Mouse (Mus musculus) embryonic facial prominence, embryonic 11.5 days (tissue): ENCODE results near the gene Nxnl1. TPM values are rescaled to one million over a fixed set of nuclear protein-coding genes. Genes with fewer than 3 reads are reported as not detected.

ENCODE experiments used
- ATAC-seq: fragments of 200-750 bp; cut with Nextera tagmentation; replicated peaks from 2 replicates; pipeline ENCODE4 v1.8.0; 2017; ENCODE audit warnings: low read depth; ENCODE audit not compliant: insufficient number of reproducible peaks, low FRiP score, low TSS enrichment
- DNase-seq: peaks from one replicate; pipeline ENCODE4 v3.0.0-alpha.2; 2015; ENCODE audit warnings: low spot score
- H3K27ac ChIP-seq: fragments of 300-500 bp; sonication (generic); replicated peaks from 2 replicates; pipeline ENCODE4 v1.5.1; 2014; ENCODE audit warnings: mild to moderate bottlenecking, low read depth, low read length, control low read depth
- H3K27me3 ChIP-seq: fragments of 300-500 bp; sonication (generic); 2 replicates; pipeline ENCODE4 v1.6.1; 2014; ENCODE audit warnings: mild to moderate bottlenecking, low read length, moderate library complexity, mixed read lengths; ENCODE audit not compliant: control insufficient read depth, insufficient read depth
- H3K36me3 ChIP-seq: fragments of 300-500 bp; sonication (generic); replicated peaks from 2 replicates; pipeline ENCODE4 v1.6.1; 2014; ENCODE audit warnings: low read depth, mild to moderate bottlenecking, low read length, moderate library complexity, mixed read lengths; ENCODE audit not compliant: control insufficient read depth, insufficient read depth
- H3K4me1 ChIP-seq: fragments of 300-500 bp; sonication (generic); 2 replicates; pipeline ENCODE4 v1.6.1; 2014; ENCODE audit warnings: low read length, mixed read lengths; ENCODE audit not compliant: control insufficient read depth, insufficient read depth
- H3K4me2 ChIP-seq: fragments of 300-500 bp; sonication (generic); 2 replicates; pipeline ENCODE4 v1.6.1; 2014; ENCODE audit warnings: low read depth, mild to moderate bottlenecking, control low read depth, low read length, moderate library complexity
- H3K4me3 ChIP-seq: fragments of 300-500 bp; sonication (generic); 2 replicates; pipeline ENCODE4 v1.5.1; 2014; ENCODE audit warnings: low read depth, low read length, control low read depth
- H3K9ac ChIP-seq: fragments of 300-500 bp; sonication (generic); replicated peaks from 2 replicates; pipeline ENCODE4 v1.6.1; 2014; ENCODE audit warnings: mild to moderate bottlenecking, control low read depth, low read length
- H3K9me3 ChIP-seq: fragments of 300-500 bp; sonication (generic); replicated peaks from 2 replicates; pipeline ENCODE4 v1.6.1; 2016; ENCODE audit warnings: mild to moderate bottlenecking, low read length, inconsistent platforms, mixed read lengths; ENCODE audit not compliant: control insufficient read depth
- WGBS: fragments of 180-500 bp; shearing (Covaris S2); extraction: QIAGEN DNeasy Blood & Tissue Kit; methylation state at CpG from one replicate; pipeline ENCODE4 v1.1.7; 2014; 5-methylcytosine and 5-hydroxymethylcytosine counted together
- polyA plus RNA-seq: library from polyadenylated mRNA; unstranded; fragments of >200 nt; fragmentation: Nextera tagmentation; extraction: Ambion mirVana; gene quantifications from 2 replicates; pipeline ENCODE4 v1.2.1, GENCODE M21; 2014

Nxnl1 gene
- polyA plus RNA-seq, 1 experiment from 2014 or later: not detected

- no peak overlapping the region for H3K9ac ChIP-seq
- no peak for ATAC-seq
- H3K4me3 ChIP-seq: no peak overlapping the region
- H3K9me3 ChIP-seq: no peaks in the 10 kb centered on the region
- H3K27ac ChIP-seq: no peak overlapping the region
- H3K4me1 ChIP-seq: no peaks in the 10 kb centered on the region
- H3K36me3 ChIP-seq: no peaks in the 10 kb centered on the region; the same call in none of the 2 replicates
- 78% methylated on average over 1 of the region's 1 CpGs for WGBS
- DNase-seq: no peak
- no peaks in the 10 kb centered on the region for H3K27me3 ChIP-seq
- no peak overlapping the region for H3K4me2 ChIP-seq
These were observed 12.6 kb upstream of the Nxnl1 start for GRCm38 (mm10) chr8:71579009-71579408.

GRCm38 (mm10) chr8:71577856-71578387 lies 11.5 kb upstream of the Nxnl1 start:
- H3K4me1 ChIP-seq: no peaks in the 10 kb centered on the region
- no peak overlapping the region for H3K4me2 ChIP-seq
- no peak overlapping the region for H3K9ac ChIP-seq
- DNase-seq (no peak), ATAC-seq (no peak)
- 70% methylated on average over 4 of the region's 4 CpGs for WGBS
- H3K27me3 ChIP-seq: no peaks in the 10 kb centered on the region
- H3K9me3 ChIP-seq: no peaks in the 10 kb centered on the region
- no peaks in the 10 kb centered on the region; the same call in none of the 2 replicates for H3K36me3 ChIP-seq
- H3K4me3 ChIP-seq: no peak overlapping the region
- no peak overlapping the region for H3K27ac ChIP-seq

GRCm38 (mm10) chr8:71575020-71575419 lies 8.6 kb upstream of the Nxnl1 start:
- Histone ChIP-seq H3K4me2 (no peak overlapping the region), H3K4me1 (no peaks in the 10 kb centered on the region; the same call in 1 of the 2 replicates), H3K27ac (no peak overlapping the region), H3K27me3 (no peaks in the 10 kb centered on the region), H3K9me3 (no peaks in the 10 kb centered on the region), H3K36me3 (no peaks in the 10 kb centered on the region; the same call in 1 of the 2 replicates), H3K4me3 (no peak overlapping the region), H3K9ac (no peak overlapping the region)
- DNase-seq (no peak), ATAC-seq (no peak)
- 38% methylated on average over 1 of the region's 1 CpGs for WGBS

GRCm38 (mm10) chr8:71574426-71574825 lies 8.0 kb upstream of the Nxnl1 start:
- Histone ChIP-seq H3K4me1 (no peaks in the 10 kb centered on the region; the same call in 1 of the 2 replicates), H3K27me3 (no peaks in the 10 kb centered on the region), H3K36me3 (no peaks in the 10 kb centered on the region), H3K4me3 (no peak overlapping the region), H3K9me3 (no peaks in the 10 kb centered on the region), H3K9ac (no peak overlapping the region), H3K27ac (no peak overlapping the region), H3K4me2 (no peak overlapping the region)
- WGBS: 82% methylated on average over 7 of the region's 7 CpGs
- DNase-seq: no peak
- no peak for ATAC-seq

GRCm38 (mm10) chr8:71572847-71573633 lies 6.6 kb upstream of the Nxnl1 start:
- ATAC-seq (no peak), DNase-seq (no peak)
- Histone ChIP-seq H3K27me3 (peaks cover 5% of the 10 kb centered on the region), H3K9me3 (no peaks in the 10 kb centered on the region), H3K4me2 (no peak overlapping the region), H3K36me3 (no peaks in the 10 kb centered on the region), H3K4me1 (no peaks in the 10 kb centered on the region; the same call in 1 of the 2 replicates), H3K9ac (no peak overlapping the region), H3K4me3 (no peak overlapping the region), H3K27ac (no peak overlapping the region)
- WGBS: 75% methylated on average over 9 of the region's 9 CpGs

- H3K4me3 ChIP-seq: no peak overlapping the region
- no peak for ATAC-seq
These were observed 5.7 kb upstream of the Nxnl1 start for GRCm38 (mm10) chr8:71572077-71572476.

GRCm38 (mm10) chr8:71570291-71570954 lies 4.0 kb upstream of the Nxnl1 start:
- Histone ChIP-seq H3K27ac (no peak overlapping the region; the same call in 1 of the 2 replicates), H3K9ac (peak overlapping the region; percentile 65), H3K36me3 (no peaks in the 10 kb centered on the region), H3K4me1 (no peaks in the 10 kb centered on the region; the same call in 1 of the 2 replicates), H3K27me3 (peaks cover 5% of the 10 kb centered on the region), H3K9me3 (no peaks in the 10 kb centered on the region), H3K4me3 (peak overlapping the region; percentile 59), H3K4me2 (peak overlapping the region; percentile 90)
- ATAC-seq (peak; percentile 85), DNase-seq (peak; percentile 96)
- WGBS: 1% methylated on average over 41 of the region's 41 CpGs

More at GRCm38 (mm10) chr8:71572077-71572476, 5.7 kb upstream of the Nxnl1 start:
- WGBS: 83% methylated on average over 2 of the region's 2 CpGs
- H3K9me3 ChIP-seq: no peaks in the 10 kb centered on the region
- no peak overlapping the region for H3K4me2 ChIP-seq
- no peak overlapping the region for H3K9ac ChIP-seq
- H3K36me3 ChIP-seq: no peaks in the 10 kb centered on the region
- H3K4me1 ChIP-seq: no peaks in the 10 kb centered on the region; the same call in 1 of the 2 replicates
- H3K27ac ChIP-seq: no peak overlapping the region
- DNase-seq: no peak
- peaks cover 5% of the 10 kb centered on the region for H3K27me3 ChIP-seq
